Mouse (Mus musculus): ENCODE data around the gene Gm28551. TPM values are rescaled to one million over a fixed set of nuclear protein-coding genes. Genes with fewer than 3 reads are reported as not detected.

Gm28551 gene
- total and polyA plus RNA-seq, 3 experiments: 0.10 TPM; not detected in 2

DNA sequence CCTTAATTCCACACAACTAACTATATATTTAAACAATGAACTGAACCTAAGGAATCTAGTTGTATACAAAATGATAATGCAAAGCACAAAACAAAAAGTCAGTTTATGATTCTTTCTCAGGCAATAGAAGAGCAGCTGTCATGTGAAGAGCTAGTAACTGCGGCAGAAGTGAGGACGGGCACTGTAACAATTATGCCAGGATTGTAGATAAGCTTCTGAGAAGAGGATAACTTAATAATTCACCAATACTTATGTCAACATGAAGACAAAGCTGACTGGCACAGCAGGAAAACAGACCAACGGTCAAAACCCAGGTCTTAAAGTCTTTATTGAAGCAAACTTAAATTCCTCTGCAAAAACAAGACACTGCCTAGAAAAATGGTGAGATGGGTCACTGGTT lies 61.3 kb downstream of the Gm28551 start:
- no peak for DNase-seq

Other genes with a start within 250 kb of the Gm28551 start
- not detected for gene 1700019A02Rik, start 165.0 kb downstream of the Gm28551 start, total RNA-seq (2021)
- gene 1700019A02Rik, start 165.0 kb downstream of the Gm28551 start, polyA plus RNA-seq (2012; rRNA removed): not detected in 2 replicates
- 1 to 10 TPM; 4.5 to 5.4 TPM for gene Pms1, start 55.6 kb downstream of the Gm28551 start, total RNA-seq (2021)
- 0.56 and 0.75 TPM in 2 replicates for gene Pms1, start 55.6 kb downstream of the Gm28551 start, polyA plus RNA-seq (2012; rRNA removed)
- 10 to 100 TPM; 15.5 to 21.4 TPM for gene Ormdl1, start 55.6 kb downstream of the Gm28551 start, total RNA-seq (2021)
- gene Ormdl1, start 55.6 kb downstream of the Gm28551 start, polyA plus RNA-seq (2012; rRNA removed): 2.1 and 2.6 TPM in 2 replicates
- not detected for gene Gm28778, start 55.6 kb downstream of the Gm28551 start, total RNA-seq (2021)
- gene Gm28778, start 55.6 kb downstream of the Gm28551 start, polyA plus RNA-seq (2012; rRNA removed): 5.7 and 7.1 TPM in 2 replicates
- 10 to 100 TPM; 18.7 to 22.7 TPM for gene Osgepl1, start 39.0 kb downstream of the Gm28551 start, total RNA-seq (2021)
- 3.8 and 3.9 TPM in 2 replicates for gene Osgepl1, start 39.0 kb downstream of the Gm28551 start, polyA plus RNA-seq (2012; rRNA removed)
- gene Asdurf, start within 50 bp of the Gm28551 start, total RNA-seq (2021): 10 to 100 TPM in 1 of 2 experiments, 1 to 10 TPM in 1; 1.5 to 17.3 TPM
- not detected in 2 replicates for gene Asdurf, start within 50 bp of the Gm28551 start, polyA plus RNA-seq (2012; rRNA removed)
- 10 to 100 TPM; 22.0 to 29.8 TPM for gene Asnsd1, start 85 bp upstream of the Gm28551 start, total RNA-seq (2021)
- gene Asnsd1, start 85 bp upstream of the Gm28551 start, polyA plus RNA-seq (2012; rRNA removed): 0.96 and 1.0 TPM in 2 replicates

Data from adrenal gland, adult 2 months (tissue).